Mouse (Mus musculus): ENCODE results near the gene Gtf3c2. TPM values are rescaled to one million over a fixed set of nuclear protein-coding genes. Genes with fewer than 3 reads are reported as not detected.

Gtf3c2 gene
- polyA plus RNA-seq, 1 experiment from 2014 or later, result 63.6 TPM

Other genes starting within 250 kb of the Gtf3c2 start
- 68.2 and 86.8 TPM in 2 replicates for gene Cgref1, start 234.6 kb downstream of the Gtf3c2 start, polyA plus RNA-seq (2015; fragmentation: Nextera tagmentation; extraction: Ambion mirVana)
- 102 and 105 TPM in 2 replicates for gene Preb, start 219.8 kb downstream of the Gtf3c2 start, polyA plus RNA-seq (2015; fragmentation: Nextera tagmentation; extraction: Ambion mirVana)
- not detected in 2 replicates for gene Tcf23, start 211.5 kb downstream of the Gtf3c2 start, polyA plus RNA-seq (2015; fragmentation: Nextera tagmentation; extraction: Ambion mirVana)
- gene Atraid, start 131.8 kb downstream of the Gtf3c2 start, polyA plus RNA-seq (2015; fragmentation: Nextera tagmentation; extraction: Ambion mirVana), result 171 and 182 TPM in 2 replicates
- gene Slc5a6, start 131.2 kb downstream of the Gtf3c2 start, polyA plus RNA-seq (2015; fragmentation: Nextera tagmentation; extraction: Ambion mirVana), result 29.4 and 30.3 TPM in 2 replicates
- gene Cad, start 125.4 kb downstream of the Gtf3c2 start, polyA plus RNA-seq (2015; fragmentation: Nextera tagmentation; extraction: Ambion mirVana), result 14.5 and 14.8 TPM in 2 replicates
- not detected in 2 replicates for gene Dnajc5g, start 73.9 kb downstream of the Gtf3c2 start, polyA plus RNA-seq (2015; fragmentation: Nextera tagmentation; extraction: Ambion mirVana)
- 15.6 and 18.0 TPM in 2 replicates for gene Slc30a3, start 71.9 kb downstream of the Gtf3c2 start, polyA plus RNA-seq (2015; fragmentation: Nextera tagmentation; extraction: Ambion mirVana)
- not detected in 2 replicates for gene Trim54, start 63.4 kb downstream of the Gtf3c2 start, polyA plus RNA-seq (2015; fragmentation: Nextera tagmentation; extraction: Ambion mirVana)
- gene Ucn, start 41.3 kb downstream of the Gtf3c2 start, polyA plus RNA-seq (2015; fragmentation: Nextera tagmentation; extraction: Ambion mirVana), result not detected in 2 replicates
- 48.1 and 54.2 TPM in 2 replicates for gene Mpv17, start 25.9 kb downstream of the Gtf3c2 start, polyA plus RNA-seq (2015; fragmentation: Nextera tagmentation; extraction: Ambion mirVana)
- gene Gm29609, start 233 bp downstream of the Gtf3c2 start, polyA plus RNA-seq (2015; fragmentation: Nextera tagmentation; extraction: Ambion mirVana), result 1.9 and 2.8 TPM in 2 replicates
- 117 and 125 TPM in 2 replicates for gene Snx17, start 13.1 kb upstream of the Gtf3c2 start, polyA plus RNA-seq (2015; fragmentation: Nextera tagmentation; extraction: Ambion mirVana)
- 81.5 and 93.8 TPM in 2 replicates for gene Eif2b4, start 13.3 kb upstream of the Gtf3c2 start, polyA plus RNA-seq (2015; fragmentation: Nextera tagmentation; extraction: Ambion mirVana)
- 12.6 and 14.3 TPM in 2 replicates for gene Zfp513, start 22.2 kb upstream of the Gtf3c2 start, polyA plus RNA-seq (2015; fragmentation: Nextera tagmentation; extraction: Ambion mirVana)
- gene Ppm1g, start 40.5 kb upstream of the Gtf3c2 start, polyA plus RNA-seq (2015; fragmentation: Nextera tagmentation; extraction: Ambion mirVana), result 183 and 186 TPM in 2 replicates
- 156 and 165 TPM in 2 replicates for gene Nrbp1, start 60.7 kb upstream of the Gtf3c2 start, polyA plus RNA-seq (2015; fragmentation: Nextera tagmentation; extraction: Ambion mirVana)
- 0.62 and 0.71 TPM in 2 replicates for gene Gm9970, start 61.1 kb upstream of the Gtf3c2 start, polyA plus RNA-seq (2015; fragmentation: Nextera tagmentation; extraction: Ambion mirVana)
- gene Krtcap3, start 71.5 kb upstream of the Gtf3c2 start, polyA plus RNA-seq (2015; fragmentation: Nextera tagmentation; extraction: Ambion mirVana), result 2.1 and 2.2 TPM in 2 replicates
- 32.3 and 40.0 TPM in 2 replicates for gene Ift172, start 111.0 kb upstream of the Gtf3c2 start, polyA plus RNA-seq (2015; fragmentation: Nextera tagmentation; extraction: Ambion mirVana)
- gene Fndc4, start 115.9 kb upstream of the Gtf3c2 start, polyA plus RNA-seq (2015; fragmentation: Nextera tagmentation; extraction: Ambion mirVana), result 96.2 and 97.6 TPM in 2 replicates
- gene Gckr, start 117.3 kb upstream of the Gtf3c2 start, polyA plus RNA-seq (2015; fragmentation: Nextera tagmentation; extraction: Ambion mirVana), result 0.42 and 1.6 TPM in 2 replicates

Data from midbrain, embryonic 16.5 days (tissue).